Mouse (Mus musculus) lung, postnatal 4 days (tissue): ENCODE measurements around the gene Otx2.

ENCODE experiments used
- DNase-seq, 2 experiments: peaks; one replicate each; pipeline ENCODE4 v3.0.0; 2021

Otx2 gene

DNA sequence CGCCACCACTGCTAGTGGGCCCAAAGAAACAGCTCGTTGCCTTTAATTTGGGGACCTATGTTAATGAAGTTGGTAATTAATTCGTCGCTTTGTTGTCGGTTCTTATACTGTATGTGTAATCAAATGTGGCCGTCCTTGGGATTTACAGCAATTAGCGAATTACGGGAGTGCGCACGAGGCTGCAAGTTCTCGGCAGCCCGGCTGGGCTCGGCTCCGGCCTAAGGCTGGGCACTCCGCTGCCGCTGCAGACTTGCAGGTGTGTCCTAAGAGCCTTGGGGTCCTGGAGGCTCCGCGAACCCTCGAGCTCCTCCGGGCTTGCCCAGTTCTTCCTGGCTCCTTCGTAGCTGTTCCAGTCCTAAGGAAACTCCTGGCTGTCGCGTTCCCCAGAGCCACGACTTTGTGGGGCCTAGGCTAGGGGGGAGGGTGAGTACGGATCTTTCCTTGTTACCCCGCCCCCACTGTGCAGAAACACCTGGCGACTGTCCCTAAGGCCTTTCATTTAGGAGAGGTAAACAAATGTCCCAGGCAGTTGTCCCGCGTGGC is 4.8 kb downstream of the Otx2 start:
- no peak for DNase-seq

DNA sequence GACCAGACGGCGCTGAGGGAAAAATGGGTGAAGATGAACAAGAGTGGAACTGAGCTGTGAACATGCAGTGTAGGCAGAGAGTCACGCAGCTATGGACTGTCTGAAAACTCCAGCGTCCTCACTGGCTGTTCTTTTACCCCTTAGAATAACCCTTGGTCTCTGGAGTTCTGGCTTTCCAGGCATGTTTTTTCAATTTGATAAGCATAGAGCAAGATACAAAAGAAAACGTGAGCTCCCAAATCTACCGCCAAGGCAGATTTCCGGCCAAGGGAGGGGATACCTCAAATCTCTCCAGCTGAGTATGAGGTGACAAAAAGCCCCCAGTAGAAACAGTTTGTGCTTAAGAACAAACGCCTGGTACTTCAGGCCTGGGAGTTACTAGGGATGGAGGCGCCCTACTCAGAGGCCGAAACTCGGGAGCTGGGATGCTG is 5.6 kb downstream of the Otx2 start:
- DNase-seq = no peak

DNA sequence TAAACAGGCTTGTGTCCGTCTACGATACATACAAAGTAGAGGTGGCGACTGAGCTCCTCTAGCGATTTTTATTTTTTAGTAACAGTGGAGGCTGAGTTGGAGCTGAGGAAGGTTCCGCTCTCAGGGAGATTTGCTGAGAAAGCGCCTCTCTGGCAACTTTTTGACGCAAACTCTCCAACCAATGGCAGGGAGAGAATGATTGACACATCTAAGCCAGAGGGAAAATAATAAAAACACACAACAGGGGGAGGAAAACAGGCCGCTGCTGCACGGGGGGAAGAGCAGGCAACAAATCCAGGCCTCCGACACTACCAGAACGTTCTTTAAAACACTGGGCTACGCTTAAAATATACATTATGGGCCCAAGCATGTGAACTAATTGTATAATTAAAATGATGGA is 6.2 kb downstream of the Otx2 start:
- DNase-seq = no peak

DNA sequence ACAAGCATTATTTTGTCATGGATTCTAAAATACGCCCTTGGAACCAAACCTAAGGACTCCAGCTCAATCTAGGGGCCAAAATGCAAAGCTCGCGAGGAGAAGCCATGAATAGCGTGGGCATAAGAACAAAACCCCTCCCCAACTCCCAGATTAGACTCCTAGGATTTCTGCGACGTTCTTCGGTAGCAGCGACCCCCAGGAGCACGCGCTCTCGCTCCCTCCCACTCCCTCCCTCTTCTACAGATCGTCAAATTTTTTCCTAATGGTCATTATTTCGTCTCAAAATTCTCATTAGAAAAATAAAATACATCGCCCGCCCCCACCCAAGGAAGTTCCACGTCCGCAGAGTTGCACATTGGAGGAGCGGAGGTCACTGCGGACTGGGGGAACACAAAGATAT is 6.8 kb downstream of the Otx2 start:
- DNase-seq = no peak

DNA sequence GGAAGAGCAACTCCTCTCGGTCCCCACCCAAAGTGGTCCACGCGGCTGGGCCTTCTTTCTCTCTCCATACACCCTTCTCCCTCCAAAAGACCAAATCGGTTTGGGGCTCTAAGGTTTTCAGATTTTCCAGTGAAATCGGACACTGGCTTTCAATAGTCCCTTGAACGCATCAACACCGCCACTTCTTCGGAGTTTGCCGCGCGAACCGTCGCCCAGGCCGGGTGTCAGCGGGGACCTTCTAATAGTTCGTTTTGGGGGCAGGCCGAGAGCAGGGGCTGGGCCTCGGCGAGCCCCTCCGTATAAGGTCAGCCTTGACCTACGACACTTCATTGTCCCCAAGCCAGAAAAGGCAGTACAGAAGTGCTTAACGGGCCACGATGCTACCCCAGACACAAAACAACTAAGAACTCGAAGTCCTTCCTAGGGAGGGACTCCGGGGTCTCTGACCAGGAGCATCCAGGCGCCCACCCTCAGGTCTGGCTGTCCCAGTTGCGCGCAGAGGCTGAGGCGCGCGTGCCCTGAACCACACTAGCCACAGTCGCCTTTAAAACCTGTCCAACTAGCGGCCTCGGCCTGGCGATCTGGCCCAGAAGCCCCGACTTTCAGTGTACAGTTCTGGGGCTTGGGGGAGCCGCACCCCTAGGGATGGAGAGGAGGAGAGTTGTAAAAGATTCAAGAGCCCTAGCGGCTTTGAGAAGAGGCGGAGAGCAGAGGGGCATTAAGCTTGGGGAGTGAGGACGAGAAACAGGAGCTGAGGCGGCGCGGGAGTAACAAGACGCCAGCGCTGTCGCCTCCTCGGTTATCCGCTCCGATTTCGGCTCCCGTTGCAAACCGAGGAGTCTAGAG is 7.6 kb downstream of the Otx2 start:
- no peak for DNase-seq

DNA sequence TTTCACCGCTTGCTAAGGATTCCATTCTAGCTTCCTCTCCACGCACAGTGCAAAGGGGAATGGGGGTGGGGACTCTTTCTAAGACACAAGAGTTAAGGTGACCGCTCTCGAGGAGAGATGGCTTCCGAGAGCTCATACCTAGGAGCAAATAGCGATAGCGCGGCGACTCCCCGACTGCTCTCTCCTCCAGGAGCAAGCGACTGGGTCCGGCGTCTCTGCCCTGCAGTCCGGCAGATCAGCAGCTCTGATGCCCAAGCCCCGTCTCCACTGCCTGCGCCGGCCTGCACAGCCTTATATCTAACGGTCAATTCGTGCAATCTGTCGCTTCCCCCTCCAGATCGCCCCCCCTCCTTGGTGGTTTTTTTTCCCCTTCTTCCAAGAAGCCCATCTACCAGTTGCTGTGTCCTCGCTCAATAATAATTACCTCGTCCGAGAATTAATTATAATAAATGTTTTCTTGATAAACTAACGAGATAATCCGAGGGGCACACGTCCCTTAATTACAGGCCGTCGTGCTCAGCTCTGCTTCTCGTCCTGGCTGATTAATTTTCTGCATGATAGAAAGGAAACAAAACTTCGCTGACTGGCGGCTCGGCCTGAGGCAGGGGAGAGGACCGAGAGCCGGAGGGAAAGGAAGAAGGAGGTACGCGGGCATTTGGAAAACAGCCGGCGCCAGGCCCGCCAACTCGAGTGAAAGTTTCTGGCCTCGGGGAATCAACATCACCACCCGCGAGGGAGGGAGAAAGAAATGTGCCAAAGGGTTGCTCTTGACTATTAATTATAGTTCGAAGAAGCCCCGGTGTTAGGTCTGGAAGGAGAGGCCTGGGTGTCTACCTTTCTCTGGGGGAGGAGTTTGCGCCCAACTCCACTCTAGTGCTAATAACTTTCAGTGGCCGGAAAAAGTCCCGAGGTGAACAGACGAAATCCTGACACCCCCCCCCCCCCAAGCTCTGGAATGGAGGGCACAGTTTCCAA is 8.5 kb downstream of the Otx2 start:
- no peak for DNase-seq

DNA sequence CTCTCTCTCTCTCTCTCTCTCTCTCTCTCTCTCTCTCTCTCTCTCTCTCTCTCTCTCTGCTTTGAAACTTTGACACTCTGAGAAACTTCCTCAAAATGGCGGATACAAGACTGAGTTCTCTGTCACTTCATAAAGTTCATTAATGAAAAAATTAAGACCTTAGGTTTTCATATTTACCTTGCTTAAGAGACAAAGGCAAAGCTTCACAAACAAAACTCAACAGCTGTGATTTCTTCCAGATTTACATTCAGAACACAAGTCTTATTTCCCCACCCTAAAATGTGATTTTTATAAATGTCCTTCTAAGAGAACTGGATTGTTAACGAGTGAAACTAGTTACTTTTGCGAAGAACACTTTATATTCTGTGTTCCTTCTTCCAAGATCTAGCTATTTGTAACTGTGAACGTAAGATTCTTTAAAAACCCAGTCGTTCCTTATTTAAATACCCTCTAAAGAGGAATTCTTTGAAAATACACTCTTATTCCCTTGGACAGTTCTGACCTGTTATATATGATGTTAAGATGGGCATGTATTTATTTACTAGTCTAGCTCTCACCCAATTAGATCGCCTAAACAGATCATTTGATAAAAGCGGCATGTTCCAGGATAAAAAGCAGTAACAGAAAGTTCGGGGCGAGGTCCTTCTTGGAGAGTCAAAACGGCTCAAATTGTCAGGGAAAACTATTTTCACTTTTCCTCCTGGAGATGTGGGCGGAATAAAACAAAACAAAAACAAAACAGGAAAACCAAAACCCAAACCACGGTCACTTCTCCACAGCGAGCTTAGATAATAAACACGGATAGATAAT is 9.4 kb downstream of the Otx2 start:
- DNase-seq = no peak

DNA sequence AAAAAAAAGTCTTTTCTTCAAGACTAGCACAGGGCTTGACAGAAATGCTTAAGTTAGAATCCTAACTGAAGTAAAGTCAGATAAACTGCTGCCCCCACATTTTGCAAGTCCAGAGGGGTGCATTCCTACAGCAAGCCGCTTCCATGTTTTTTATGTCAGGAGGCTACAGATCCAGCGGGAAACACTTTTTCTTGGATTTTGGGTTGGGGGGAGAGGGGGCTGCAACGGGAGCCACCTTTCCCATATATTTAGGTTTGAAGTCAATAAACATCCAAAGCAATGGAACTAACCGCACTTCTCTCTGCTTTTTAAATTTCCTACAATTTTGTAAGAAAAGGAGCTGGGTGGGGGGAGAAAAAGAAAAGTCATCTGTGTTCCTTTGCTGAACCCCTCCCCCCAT is 10.1 kb downstream of the Otx2 start:
- DNase-seq = no peak

DNA sequence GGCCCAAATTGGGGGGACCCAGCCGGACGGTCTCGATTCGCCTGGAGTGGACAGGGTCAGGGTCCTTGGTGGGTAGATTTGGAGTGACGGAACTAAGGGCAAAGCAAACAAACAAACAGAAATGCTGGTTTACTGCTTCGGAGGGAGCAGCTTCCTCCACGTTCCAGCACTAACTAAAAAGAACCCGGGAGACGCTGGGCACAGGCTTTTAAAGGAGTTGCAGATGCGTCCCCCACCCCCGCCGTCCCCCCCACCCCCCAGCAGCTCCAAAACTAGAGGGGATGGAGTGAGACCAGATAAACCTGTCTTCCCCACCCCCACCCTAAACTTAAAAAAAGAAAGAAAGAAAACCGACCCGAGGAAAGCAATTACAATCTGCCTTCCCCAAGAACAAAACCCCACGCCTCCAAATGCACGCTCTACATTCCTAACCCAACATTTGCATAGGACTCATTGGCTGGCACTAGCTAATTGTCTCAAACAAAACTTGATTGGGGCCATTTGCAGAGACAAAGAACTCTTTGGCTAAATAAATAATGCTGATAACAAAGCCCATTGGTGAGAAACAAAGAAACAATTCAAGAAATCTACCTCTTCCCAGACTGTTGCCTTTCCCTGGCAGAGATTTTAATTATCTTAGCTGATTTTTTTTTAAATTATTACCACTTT is 10.9 kb downstream of the Otx2 start:
- no peak for DNase-seq

DNA sequence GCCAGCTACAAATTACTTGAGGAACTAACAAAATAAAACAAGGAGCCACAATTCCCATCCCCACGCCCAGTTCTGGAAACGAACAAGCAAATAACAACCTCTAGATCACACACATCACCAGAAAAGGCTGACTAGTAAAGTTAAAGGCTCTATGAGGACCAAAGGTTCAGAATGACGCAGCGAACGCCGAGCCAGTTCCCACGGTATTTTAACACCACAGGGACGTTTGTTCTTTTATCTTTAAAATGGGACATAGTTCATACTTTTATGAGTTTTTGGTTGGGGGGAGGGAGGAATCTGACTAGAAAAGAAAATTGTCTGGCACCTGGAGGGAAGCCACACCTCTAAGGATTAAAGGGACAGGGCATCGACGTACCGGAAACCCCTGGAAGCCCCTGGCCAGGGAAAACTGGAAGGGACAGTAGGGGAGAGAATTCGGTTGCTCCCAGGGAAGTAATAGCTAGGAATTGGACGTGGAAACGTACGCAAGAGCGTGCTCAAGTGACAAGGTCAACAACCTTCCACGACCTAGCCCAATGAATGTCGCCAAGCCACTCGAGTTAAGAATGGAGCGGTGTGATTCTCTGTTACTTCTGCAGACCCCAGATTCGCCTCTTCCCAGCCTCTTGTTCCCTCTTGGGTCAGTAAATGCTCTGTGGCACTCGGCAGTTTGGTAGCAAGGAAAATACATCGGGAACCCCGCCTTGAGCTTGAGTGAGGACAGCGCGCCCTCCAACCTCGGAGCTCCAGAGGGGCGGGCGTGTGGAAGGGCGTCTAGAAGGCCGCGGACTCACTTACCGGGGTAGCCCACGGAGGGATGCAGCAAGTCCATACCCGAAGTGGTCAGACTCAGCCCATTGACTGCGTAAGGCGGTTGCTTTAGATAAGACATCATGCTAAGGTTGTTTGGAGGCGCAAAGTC is 11.7 kb downstream of the Otx2 start:
- DNase-seq = peak in 1 of 2 experiments; percentile 4

DNA sequence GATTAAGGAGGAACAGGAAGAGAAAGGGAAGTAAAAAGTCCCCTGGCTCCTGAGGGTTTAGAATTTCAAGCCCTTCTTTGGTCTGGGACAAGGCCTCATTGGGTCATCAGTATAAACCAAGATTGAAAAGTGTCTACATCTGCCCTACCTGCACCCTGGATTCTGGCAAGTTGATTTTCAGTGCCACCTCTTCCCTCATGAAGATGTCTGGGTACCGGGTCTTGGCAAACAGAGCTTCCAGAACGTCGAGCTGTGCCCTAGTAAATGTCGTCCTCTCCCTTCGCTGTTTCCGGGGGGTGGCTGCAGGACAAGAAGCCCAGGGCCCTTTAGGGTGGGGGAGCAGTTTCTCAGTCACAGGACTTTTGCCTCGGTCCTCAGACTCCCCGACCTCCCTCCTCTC is 12.5 kb downstream of the Otx2 start:
- DNase-seq = no peak

DNA sequence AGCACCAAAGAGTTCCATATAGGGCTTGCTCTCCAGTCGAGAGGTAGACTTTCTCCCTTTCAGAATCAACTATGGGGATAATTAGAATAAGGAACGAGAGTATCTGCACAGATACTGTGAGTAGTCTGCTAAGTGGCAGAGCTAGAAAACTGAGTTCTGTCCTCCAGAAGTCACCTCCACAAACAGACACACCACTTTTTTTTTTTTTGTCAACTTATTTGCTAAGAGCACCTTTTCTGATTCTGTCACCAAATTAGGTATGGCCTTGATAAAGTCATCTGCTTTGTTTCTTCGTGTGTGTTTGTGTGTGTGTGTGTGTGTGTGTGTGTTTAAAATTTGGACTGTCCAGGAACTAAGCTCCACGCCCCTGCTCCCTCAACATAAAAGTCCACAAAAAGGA is 13.0 kb downstream of the Otx2 start:
- DNase-seq = no peak

DNA sequence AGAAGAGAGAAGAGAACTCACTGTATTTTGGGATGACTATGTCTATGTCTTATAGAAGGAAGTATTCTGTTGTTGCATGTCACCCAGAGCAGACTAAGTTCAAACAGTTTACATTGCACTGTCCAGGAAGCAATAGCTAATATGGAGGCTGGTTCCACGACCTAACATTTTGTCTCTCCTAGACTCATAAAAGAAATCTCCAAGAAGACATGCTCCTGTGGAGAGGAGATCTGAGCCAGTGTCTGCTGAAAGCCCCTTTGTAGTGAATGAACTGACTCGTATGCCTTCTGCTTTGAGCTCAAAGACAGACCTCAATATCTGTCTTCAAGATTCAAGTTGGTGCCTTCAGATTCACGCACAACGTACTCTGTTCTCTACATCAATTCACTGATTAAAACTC is 14.0 kb downstream of the Otx2 start:
- DNase-seq = no peak

DNA sequence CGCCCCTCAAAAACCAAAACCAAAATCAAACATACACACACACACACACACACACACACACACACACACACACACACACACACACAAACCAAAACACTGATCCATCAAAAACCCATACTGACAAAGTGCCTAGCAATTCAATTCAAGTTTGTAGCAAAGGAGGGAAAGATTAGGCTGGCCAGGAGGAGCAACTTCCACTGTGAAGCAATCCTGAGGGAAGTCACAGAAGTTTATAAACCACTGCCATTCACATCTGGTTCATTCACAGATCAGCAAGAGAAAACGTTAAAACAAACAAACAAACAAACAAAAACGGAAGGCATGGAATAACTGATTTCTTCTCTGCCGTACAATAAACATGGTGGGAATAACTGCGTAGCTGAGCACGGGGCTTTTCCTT is 16.4 kb downstream of the Otx2 start:
- DNase-seq = no peak

DNA sequence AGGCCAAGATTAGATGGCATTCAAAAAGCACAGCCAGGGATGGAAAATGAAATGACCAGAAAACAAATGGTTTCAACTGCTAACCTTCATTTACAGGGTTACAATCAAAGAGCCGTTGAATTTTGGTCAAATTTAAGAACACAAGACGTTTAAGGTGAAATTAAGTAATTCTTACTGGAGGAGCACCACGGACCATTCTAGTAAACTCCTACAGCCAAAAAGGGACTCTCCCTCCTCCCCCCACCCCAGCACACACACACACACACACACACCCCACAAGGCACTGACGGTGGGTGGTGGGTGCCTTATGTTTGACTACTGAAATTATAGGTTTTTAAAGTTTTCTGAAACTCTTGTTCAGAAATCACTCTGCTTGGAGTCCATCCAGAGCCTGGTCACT is 16.9 kb downstream of the Otx2 start:
- no peak for DNase-seq

DNA sequence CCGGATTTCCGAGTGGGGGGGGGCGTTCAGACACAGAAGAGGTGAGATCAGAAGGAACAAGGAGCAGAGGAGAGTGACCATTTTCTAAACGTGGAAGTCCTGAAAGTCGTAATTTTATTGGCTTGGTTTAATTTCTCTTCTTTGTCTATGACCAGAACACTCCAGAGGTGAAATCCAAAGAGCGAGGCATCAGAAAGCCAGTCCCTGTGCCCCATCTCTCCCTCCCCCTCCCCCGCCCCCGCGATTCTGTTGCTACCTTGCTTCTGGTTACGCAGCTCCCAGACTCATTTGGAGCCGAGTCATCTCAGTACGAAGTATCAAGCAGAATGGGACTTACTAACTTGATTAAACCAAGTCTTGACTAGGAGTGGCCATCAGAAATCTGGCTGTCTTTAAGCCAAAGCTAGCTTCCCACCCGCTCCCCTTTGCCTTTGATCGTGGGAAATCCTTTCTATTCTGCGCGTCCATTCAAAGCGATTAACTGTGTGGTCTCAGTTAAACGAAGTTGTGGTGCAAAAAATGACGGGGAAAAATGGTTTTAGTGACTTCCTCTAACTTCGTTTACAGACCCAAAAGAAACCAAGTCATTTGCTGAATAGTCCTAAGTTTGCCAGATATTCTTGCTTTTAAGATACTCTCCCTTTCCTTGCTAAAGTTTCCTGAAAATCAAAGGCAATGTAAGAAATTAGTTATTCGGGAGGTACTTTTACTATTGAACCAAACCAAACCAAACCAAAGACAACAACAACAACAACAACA is 17.6 kb downstream of the Otx2 start:
- DNase-seq = no peak

DNA sequence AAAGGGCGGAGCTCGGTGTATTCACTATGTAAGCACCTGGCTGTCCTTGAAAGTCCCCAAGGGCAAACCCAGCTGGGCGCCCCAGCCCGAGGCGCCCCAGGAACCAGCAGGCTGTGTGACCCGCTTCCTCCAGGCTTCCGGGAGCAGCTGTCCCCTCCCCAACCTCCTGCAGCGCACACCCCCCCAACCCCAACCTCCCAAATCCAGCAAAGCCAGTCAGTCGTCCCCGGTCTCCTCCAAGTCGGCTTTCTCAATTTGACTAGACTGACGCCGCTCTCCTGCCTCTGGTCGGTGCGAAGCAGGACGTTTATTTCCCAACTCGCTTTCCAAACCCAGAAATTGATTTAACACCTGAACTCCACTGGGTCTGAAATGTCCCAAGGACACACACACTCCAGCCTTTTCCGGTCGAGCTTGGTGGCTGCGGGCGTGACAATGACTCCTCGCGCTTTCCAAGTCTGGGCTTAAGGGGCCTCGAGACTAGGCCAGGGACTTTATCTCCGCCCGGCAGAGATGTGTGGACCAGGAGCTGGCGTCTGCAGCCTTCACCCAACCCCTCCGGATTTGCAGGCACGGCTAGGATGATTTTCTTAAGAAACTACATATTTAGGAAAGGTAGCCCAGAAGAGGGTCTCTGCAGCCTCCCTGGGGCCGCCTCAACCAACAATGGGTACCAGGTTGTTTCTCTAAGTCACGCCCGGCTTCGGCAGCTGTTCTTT is 18.4 kb downstream of the Otx2 start:
- no peak for DNase-seq

DNA sequence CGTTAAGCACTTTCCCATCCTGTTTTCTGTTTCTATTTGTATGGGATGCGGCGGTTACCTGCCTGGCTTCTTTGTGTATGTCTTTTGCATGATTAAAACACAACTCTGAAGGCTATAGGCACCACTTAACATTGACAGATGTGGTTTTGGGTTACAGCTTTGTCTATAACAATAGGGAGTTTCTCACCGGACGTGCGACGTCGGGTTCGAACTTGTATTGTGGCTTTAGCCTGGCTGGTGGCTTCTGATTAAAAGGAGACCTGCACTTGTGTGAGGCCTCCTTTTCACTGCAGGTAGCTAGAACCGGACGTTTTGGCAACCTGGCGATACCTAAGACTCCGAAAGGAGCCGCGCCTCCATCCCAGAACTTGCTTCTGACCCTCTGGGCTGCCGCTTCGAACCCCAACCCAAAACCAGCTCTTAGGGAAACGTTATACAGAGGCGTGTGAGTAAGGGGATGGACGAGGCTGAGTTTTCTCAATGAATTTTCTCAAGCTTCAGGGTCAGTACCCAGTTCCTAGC is 19.0 kb downstream of the Otx2 start:
- no peak for DNase-seq
